Mouse (Mus musculus) left cerebral cortex, adult 11 months (tissue): ENCODE results near the gene Ugt1a6a.

Experiments
- DNase-seq: peaks from one replicate; pipeline ENCODE4 v3.0.0; 2022; ENCODE audit warnings: low spot score

The Ugt1a6a gene

GRCm38 (mm10) chr1:88229566-88229965 is 95.0 kb downstream of the Ugt1a6a start:
- DNase-seq: no peak

GRCm38 (mm10) chr1:88229986-88230385 is 95.4 kb downstream of the Ugt1a6a start:
- DNase-seq: no peak

- no peak for DNase-seq
These were observed 95.8 kb downstream of the Ugt1a6a start for GRCm38 (mm10) chr1:88230421-88230820.

- DNase-seq: no peak
These were observed 96.6 kb downstream of the Ugt1a6a start for GRCm38 (mm10) chr1:88230981-88231802.

- no peak for DNase-seq
These were observed 97.3 kb downstream of the Ugt1a6a start for GRCm38 (mm10) chr1:88231803-88232499.

GRCm38 (mm10) chr1:88232664-88233380 is 98.2 kb downstream of the Ugt1a6a start:
- DNase-seq: no peak

GRCm38 (mm10) chr1:88233421-88234247 is 99.0 kb downstream of the Ugt1a6a start:
- DNase-seq: no peak

- no peak for DNase-seq
These were observed 99.6 kb downstream of the Ugt1a6a start for GRCm38 (mm10) chr1:88234248-88234610.

- no peak for DNase-seq
These were observed 100.0 kb downstream of the Ugt1a6a start for GRCm38 (mm10) chr1:88234646-88235045.

GRCm38 (mm10) chr1:88235046-88235893 is 100.7 kb downstream of the Ugt1a6a start:
- no peak for DNase-seq

- no peak for DNase-seq
These were observed 101.3 kb downstream of the Ugt1a6a start for GRCm38 (mm10) chr1:88235894-88236415.

- DNase-seq: no peak
These were observed 102.7 kb downstream of the Ugt1a6a start for GRCm38 (mm10) chr1:88237311-88237710.

- DNase-seq: no peak
These were observed 104.2 kb downstream of the Ugt1a6a start for GRCm38 (mm10) chr1:88238771-88239170.

GRCm38 (mm10) chr1:88240072-88240471 is 105.5 kb downstream of the Ugt1a6a start:
- no peak for DNase-seq

- DNase-seq: no peak
These were observed 106.0 kb downstream of the Ugt1a6a start for GRCm38 (mm10) chr1:88240579-88240978.

GRCm38 (mm10) chr1:88243861-88244260 is 109.3 kb downstream of the Ugt1a6a start:
- no peak for DNase-seq

GRCm38 (mm10) chr1:88245881-88246280 is 111.3 kb downstream of the Ugt1a6a start:
- DNase-seq: no peak

GRCm38 (mm10) chr1:88246386-88246785 is 111.8 kb downstream of the Ugt1a6a start:
- no peak for DNase-seq

- DNase-seq: no peak
These were observed 113.1 kb downstream of the Ugt1a6a start for GRCm38 (mm10) chr1:88247660-88248059.

GRCm38 (mm10) chr1:88248658-88249057 is 114.0 kb downstream of the Ugt1a6a start:
- DNase-seq: no peak

GRCm38 (mm10) chr1:88249596-88249995 is 115.0 kb downstream of the Ugt1a6a start:
- no peak for DNase-seq
